Mouse (Mus musculus) CH12.LX (cell line): ENCODE data around the gene Bad. TPM values are rescaled to one million over a fixed set of nuclear protein-coding genes. Genes with fewer than 3 reads are reported as not detected.
"Not testable (repeated sequence)": the region's sequence is repeated elsewhere in the genome, so short reads cannot be mapped to it uniquely, and the experiment has no call there.

Experiments used
- DNase-seq: peaks from one replicate; pipeline ENCODE4 v3.0.0-alpha.2; 2013; ENCODE audit errors: extremely low read depth
- H3K27ac ChIP-seq: 2 replicates; pipeline ENCODE4 v1.5.1; 2012; ENCODE audit warnings: low read depth, mild to moderate bottlenecking, control low read depth, moderate library complexity; ENCODE audit not compliant: insufficient read depth
- H3K27me3 ChIP-seq: replicated peaks from 2 replicates; pipeline ENCODE3; 2012; ENCODE audit warnings: inconsistent platforms
- H3K36me3 ChIP-seq, 2 experiments: replicated peaks in 1 of 2; 2 replicates each; pipeline versions ENCODE3 to v1.6.1; 2012; ENCODE audit warnings: inconsistent platforms in 1 of 2, low read length in 1 of 2, mild to moderate bottlenecking in 1 of 2, mixed read lengths in 1 of 2, moderate library complexity in 1 of 2; ENCODE audit not compliant: control insufficient read depth in 1 of 2, insufficient read depth in 1 of 2
- H3K4me1 ChIP-seq, 2 experiments: 2 replicates each; pipeline ENCODE4 v1.6.1; 2012; ENCODE audit warnings: inconsistent platforms in 1 of 2, moderate library complexity in 1 of 2; ENCODE audit not compliant: insufficient read depth in 2 of 2, control insufficient read depth in 1 of 2
- H3K4me2 ChIP-seq: 2 replicates; pipeline ENCODE4 v1.6.1; 2012; ENCODE audit warnings: low read depth, mild to moderate bottlenecking, control low read depth; ENCODE audit not compliant: poor library complexity, insufficient read depth, severe bottlenecking
- H3K4me3 ChIP-seq, 3 experiments: fragments of 150-350 bp in 1 of 3; sonication (generic) in 1 of 3; replicated peaks in 1 of 3; 2 replicates each; pipeline versions ENCODE3 to v1.5.1; 2011 to 2012; ENCODE audit warnings: low read depth in 2 of 3, low read length in 2 of 3, mild to moderate bottlenecking in 2 of 3, moderate library complexity in 2 of 3, control low read depth in 1 of 3, improper control_type of control experiment in 1 of 3, inconsistent platforms in 1 of 3, mixed read lengths in 1 of 3; ENCODE audit not compliant: poor library complexity in 1 of 3
- H3K79me2 ChIP-seq: replicated peaks from 2 replicates; pipeline ENCODE4 v1.6.1; 2012; ENCODE audit warnings: mild to moderate bottlenecking, moderate library complexity; ENCODE audit not compliant: control insufficient read depth, poor library complexity, insufficient read depth, severe bottlenecking; ENCODE audit errors: extremely low read depth
- H3K9ac ChIP-seq: 2 replicates; pipeline ENCODE4 v1.6.1; 2012; ENCODE audit warnings: low read depth, mild to moderate bottlenecking, control low read depth, moderate library complexity; ENCODE audit not compliant: insufficient read depth
- H3K9me3 ChIP-seq: replicated peaks from 2 replicates; pipeline ENCODE3; 2012; ENCODE audit warnings: low read length, inconsistent platforms, mixed read lengths
- CHD2 ChIP-seq: IDR thresholded peaks from 2 replicates; pipeline ENCODE4 v1.6.1; 2011; ENCODE audit warnings: low read length, improper control_type of control experiment
- MEF2A ChIP-seq: IDR thresholded peaks from 2 replicates; pipeline ENCODE4 v1.6.1; 2014; ENCODE audit warnings: low read depth, mild to moderate bottlenecking, inconsistent platforms, low read length, improper control_type of control experiment, borderline replicate concordance
- POLR2A ChIP-seq: IDR thresholded peaks from 2 replicates; pipeline ENCODE4 v1.6.1; 2011; ENCODE audit warnings: low read depth, mild to moderate bottlenecking, improper control_type of control experiment, low read length
- POLR2AphosphoS2 ChIP-seq: IDR thresholded peaks from 2 replicates; pipeline ENCODE4 v1.6.1; 2011; ENCODE audit warnings: low read depth, low read length, improper control_type of control experiment
- TBP ChIP-seq: conservative IDR thresholded peaks from 2 replicates; pipeline ENCODE4 v1.6.1; 2011; ENCODE audit warnings: low read depth, low read length, improper control_type of control experiment
- ZMIZ1 ChIP-seq: IDR thresholded peaks from 2 replicates; pipeline ENCODE4 v1.6.1; 2012; ENCODE audit warnings: low read depth, mild to moderate bottlenecking, inconsistent platforms, low read length, improper control_type of control experiment
- dilution Hi-C: fragments of 300-500 bp; cut with MboI; formaldehyde crosslinking; loops from 2 replicates; pipeline ENCODE4 v1.14.3; 2020; ENCODE audit warnings: low sequenced_read_pairs; ENCODE audit not compliant: extremely low pct_unique_long_range_greater_than_20kb, extremely low pct_ligation_motif_present
- in situ Hi-C: fragments of 300-500 bp; cut with MboI; formaldehyde crosslinking; loops from 3 replicates; pipeline ENCODE4 v1.14.3; 2019; ENCODE audit warnings: low sequenced_read_pairs, low pct_ligation_motif_present, low pct_unique_long_range_greater_than_20kb, mixed read lengths
- polyA plus RNA-seq: library from polyadenylated mRNA; unstranded; fragments of >175 nt; gene quantifications from 2 replicates; pipeline ENCODE4 v1.2.1, GENCODE M21; 2012; ENCODE audit warnings: low read depth; ENCODE audit not compliant: insufficient read length
- total RNA-seq, 2 experiments: library from RNA; depleted of rRNA; stranded (reverse); fragments of 300-350 nt in 1 of 2; fragments of >200 nt in 1 of 2; gene quantifications; 2 replicates each; pipeline ENCODE4 v1.2.3; 2012 to 2014

The Bad gene
- total and polyA plus RNA-seq, 3 experiments, result 27.7 to 38.0 (median 33.3) TPM

- dilution Hi-C loops, in situ Hi-C loops, H3K9me3 ChIP-seq, H3K27me3 ChIP-seq: not testable (repeated sequence)
- Histone ChIP-seq H3K4me1 (peaks cover 10 to 29% of the 10 kb centered on the region in 2 experiments; a peak in 3 of 4 replicates), H3K4me3 (peak overlapping the region; percentile 85 to 100 (median 92)), H3K9ac (peak overlapping the region; percentile 94), H3K4me2 (peak overlapping the region; percentile 63; the same call in 1 of the 2 replicates), H3K36me3 (peaks cover 44 to 68% of the 10 kb centered on the region in 2 experiments), H3K79me2 (peaks cover 21% of the 10 kb centered on the region), H3K27ac (peak overlapping the region; percentile 97)
- DNase-seq, result peak; percentile 54
Observed at GRCm38 (mm10) chr19:6910306-6910705, 31.4 kb upstream of the Bad start.

- Histone ChIP-seq H3K27me3 (no peaks in the 10 kb centered on the region), H3K4me2 (peak overlapping the region; percentile 63; the same call in 1 of the 2 replicates), H3K36me3 (peaks cover 37 to 70% of the 10 kb centered on the region in 2 experiments), H3K4me1 (peaks cover 10 to 29% of the 10 kb centered on the region in 2 experiments; a peak in 3 of 4 replicates), H3K9me3 (no peaks in the 10 kb centered on the region), H3K79me2 (peaks cover 21% of the 10 kb centered on the region), H3K9ac (no peak overlapping the region), H3K4me3 (peak overlapping the region in 2 of 3 experiments; percentile 10 to 41), H3K27ac (no peak overlapping the region)
- dilution Hi-C loops, result no loop called here
- TF ChIP-seq ZMIZ1 (0 out of 2 replicates have a peak, but pooled peaks have one; percentile 12), POLR2AphosphoS2 (peak; percentile 76), CHD2 (no peak)
- in situ Hi-C loops, result no loop called here
- DNase-seq, result no peak
Observed at GRCm38 (mm10) chr19:6911101-6912074, 30.3 kb upstream of the Bad start.

DNA sequence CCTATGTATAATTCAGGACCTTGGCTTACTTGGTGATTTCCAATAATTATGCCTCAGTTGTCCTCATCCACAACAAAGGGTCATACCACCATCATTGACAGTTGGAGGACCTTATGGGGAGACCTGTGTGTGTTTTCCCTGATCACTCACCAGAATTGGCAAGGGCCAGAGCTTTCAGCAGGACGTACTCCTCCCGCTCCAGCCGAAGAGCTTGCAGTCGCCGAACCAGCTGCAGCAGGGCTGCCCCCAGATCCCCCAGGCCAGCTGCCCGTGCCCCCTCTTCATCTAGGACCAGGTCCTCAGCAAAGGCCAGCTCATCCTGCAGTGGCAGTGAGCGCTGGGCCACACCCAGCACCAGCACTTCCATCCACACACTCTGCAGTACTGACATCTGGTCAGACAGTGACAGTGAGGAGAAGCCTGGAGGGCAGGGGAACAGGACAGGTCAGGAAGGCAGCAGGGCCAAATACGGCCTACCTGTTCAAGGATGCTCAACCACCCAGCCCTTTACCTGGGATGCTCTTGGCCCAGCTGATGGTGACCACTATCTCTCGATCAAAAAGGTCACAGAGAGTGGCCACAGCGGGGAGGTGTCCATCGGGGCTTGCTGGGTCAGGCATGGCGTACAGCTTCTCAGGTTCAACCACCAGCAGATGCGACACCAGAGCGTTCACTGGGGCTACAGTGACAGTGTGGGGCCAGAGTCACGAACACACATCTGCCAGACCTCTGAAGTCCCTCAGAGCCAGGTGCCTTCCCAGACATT lies 29.3 kb upstream of the Bad start:
- DNase-seq, result no peak
- dilution Hi-C loops, result no loop called here
- H3K27me3 ChIP-seq, result no peaks in the 10 kb centered on the region
- H3K79me2 ChIP-seq, result peaks cover 21% of the 10 kb centered on the region
- H3K9me3 ChIP-seq, result no peaks in the 10 kb centered on the region
- in situ Hi-C loops, result no loop called here
- H3K4me3 ChIP-seq, result no peak overlapping the region
- no peak overlapping the region for H3K9ac ChIP-seq
- no peak overlapping the region for H3K4me2 ChIP-seq
- H3K27ac ChIP-seq, result no peak overlapping the region
- H3K36me3 ChIP-seq, result peaks cover 31 to 66% of the 10 kb centered on the region in 2 experiments
- H3K4me1 ChIP-seq, result peaks cover 10 to 28% of the 10 kb centered on the region in 2 experiments; a peak in 3 of 4 replicates
- no peak for TF ChIP-seq POLR2AphosphoS2
- no peak for TF ChIP-seq TBP
- TF ChIP-seq MEF2A, result no peak
- no peak for TF ChIP-seq ZMIZ1
- TF ChIP-seq POLR2A, result no peak
